Mouse (Mus musculus) liver (tissue): ENCODE measurements around the gene Epha4.

Experiments
- DNase-seq: peaks from one replicate; pipeline ENCODE4 v3.0.0-alpha.2; 2020; ENCODE audit warnings: mixed read lengths

Gene Epha4

DNA sequence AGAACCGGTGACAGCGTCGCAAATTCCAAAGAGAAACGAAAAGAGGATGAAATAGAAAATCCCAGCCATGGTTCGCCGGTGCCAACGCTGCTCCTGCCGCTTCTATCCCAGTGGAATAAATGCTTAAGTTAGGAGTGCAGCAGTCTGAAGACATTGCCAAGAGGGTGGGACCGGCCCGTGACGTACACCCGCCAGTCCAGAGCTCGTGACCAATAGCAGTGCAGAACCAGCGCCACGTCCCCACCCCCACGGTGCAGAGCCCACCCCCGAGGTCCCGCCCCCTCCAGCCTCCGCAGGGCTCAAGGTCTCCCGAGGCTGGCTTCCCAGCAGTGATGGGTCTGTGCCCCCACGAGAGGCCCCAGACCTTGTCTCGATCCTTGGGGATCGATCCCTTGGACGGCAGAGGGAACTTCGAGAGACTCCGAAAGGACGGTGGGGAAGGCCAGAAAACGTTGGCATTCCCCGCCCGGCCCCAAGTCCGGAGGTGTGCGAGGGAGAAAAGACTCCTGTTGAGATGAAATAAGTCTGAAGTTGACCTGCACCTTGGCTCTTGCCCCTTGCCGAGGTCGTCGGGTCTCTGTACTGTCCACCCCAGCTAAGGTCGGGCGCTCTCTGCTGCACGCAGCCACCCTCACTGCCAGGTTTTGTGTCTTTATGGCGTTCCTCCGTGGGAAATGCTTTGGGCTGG, at the start of gene Epha4:
Gene Epha4, minus strand, starts transcription at position 126 of the 688 bp plus-strand sequence.
- peak; percentile 84 for DNase-seq

GRCm38 (mm10) chr1:77556199-77556598, 41.3 kb upstream of the Epha4 start:
- no peak for DNase-seq

- no peak for DNase-seq
Observed at GRCm38 (mm10) chr1:77551927-77552326, 37.0 kb upstream of the Epha4 start.

DNA sequence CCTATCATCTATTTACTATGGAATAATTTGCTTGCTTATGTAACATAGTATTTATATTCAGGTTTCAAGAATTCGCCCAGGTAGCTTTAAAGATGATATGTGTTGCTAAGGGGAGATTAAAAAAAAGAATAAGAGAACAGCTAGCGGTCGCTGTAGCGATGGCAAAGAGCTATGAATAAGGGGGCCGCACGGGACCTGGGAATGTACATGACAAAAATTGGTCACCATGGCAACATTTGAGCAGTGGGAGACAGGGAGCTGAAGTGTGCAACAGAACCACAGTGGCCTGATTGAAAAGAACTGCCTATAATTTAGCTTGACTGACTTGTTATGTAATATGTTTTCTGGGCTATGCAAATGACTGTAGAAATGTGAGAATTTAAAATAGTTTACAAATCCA, 30.8 kb upstream of the Epha4 start:
- DNase-seq = no peak

GRCm38 (mm10) chr1:77545035-77545434, 30.1 kb upstream of the Epha4 start:
- DNase-seq = no peak

GRCm38 (mm10) chr1:77544279-77544678, 29.4 kb upstream of the Epha4 start:
- no peak for DNase-seq

DNA sequence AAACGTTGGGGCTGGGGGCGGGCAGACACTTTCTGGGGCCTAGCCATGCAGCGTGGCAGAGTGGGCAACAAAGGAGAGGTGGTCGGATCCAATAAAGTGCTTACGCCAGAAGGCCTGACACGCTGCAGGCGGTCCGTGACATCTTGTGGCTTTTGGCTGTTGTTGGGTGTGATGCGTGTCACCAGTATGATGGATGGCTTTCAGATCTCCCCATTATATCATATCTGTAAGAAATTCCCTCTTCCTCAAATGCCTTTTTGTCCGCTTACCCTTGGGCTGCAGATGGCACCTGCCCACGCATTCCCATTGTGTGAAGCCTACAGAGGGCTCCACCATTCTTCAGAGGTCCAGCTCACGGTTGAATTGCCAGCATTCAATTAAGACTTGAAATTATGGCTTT, 25.1 kb upstream of the Epha4 start:
- no peak for DNase-seq

- DNase-seq = no peak
Observed at GRCm38 (mm10) chr1:77538559-77538958, 23.7 kb upstream of the Epha4 start.

DNA sequence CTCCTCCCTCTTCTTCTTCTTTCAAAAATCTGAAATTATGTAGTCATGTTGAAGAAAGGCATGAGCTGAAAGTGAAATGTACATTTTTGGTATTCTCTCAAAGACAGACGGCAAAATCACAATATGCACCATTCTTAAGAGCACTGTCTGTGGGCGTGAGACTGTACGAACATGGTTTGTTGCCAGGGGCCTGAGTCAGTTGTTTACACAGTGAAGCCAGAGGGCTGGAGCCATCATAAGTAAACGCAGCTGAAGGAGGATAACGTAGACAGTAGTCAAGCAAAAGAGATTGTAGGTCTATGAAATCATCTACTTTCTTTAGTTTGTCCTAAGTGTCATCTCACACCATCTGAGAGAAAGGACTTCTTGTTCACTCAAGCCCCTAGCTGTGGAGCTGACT, 21.0 kb upstream of the Epha4 start:
- DNase-seq = no peak

GRCm38 (mm10) chr1:77532576-77533183, 17.8 kb upstream of the Epha4 start:
- DNase-seq = no peak

DNA sequence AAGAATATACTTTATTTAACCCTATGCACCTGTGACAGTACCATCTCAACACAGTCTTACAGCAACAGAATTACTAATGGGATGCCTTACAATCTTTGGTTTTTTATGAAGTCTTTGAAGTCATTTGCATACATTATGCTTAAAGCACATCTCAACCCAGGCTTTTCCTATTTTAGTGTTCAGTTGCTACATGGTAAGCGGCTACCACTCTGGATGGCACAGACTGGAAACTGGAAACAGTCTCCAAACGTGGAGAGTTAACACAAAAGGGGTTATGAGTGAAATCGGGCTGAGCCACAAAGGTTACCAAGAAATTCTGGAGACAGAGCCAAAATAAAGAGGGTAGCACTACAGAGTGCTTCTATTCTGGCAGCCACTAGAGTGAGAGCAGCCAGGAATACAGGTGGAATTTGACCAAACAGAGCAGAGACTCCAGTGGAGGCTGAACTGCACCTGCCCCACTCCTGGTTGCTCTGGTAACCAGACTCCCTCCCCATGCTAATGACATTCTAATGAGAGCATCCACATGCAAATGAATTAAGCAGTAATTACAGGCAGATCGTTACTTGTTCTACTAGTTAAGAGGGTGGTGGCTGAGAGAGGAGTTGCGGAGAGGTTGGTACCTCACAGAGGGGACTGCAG, 17.2 kb upstream of the Epha4 start:
- no peak for DNase-seq

DNA sequence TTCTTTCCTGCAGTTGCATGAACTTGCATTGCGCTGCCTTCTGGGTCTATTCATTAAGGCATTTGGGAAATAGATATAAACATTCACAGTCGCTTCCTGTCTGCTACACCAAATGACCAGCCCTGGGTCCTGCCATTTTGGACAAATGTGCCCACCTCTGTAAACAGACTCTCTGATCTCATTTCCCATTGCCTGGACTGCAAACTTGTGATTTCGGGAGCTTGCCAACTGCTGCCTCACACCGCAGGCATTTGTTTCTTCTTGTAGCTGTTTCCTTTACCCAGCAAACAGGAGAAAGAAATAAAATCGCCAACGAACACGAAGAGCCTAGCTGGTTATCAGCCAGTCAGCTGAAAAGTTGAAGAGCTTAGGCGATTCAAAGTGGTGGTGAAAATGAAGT, 10.2 kb upstream of the Epha4 start:
- DNase-seq = no peak

DNA sequence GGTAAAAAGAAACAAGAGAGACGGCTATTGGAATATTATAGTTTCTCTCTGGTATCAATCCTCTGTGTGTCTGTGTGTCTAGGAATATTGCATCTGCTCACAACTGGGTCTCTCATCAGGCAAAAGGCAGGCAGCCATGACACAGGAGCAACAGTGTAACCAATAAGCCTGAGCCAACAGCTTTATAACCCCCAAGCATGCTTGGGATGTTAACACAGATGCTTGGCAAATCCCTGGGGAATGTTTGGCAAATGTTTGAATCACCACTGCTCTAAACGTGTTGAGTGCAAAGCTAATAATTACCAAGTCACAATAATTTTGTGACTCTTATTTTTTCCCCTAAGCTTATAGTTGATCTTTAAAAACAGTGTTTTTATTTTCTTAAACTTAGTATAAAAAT, 8.5 kb upstream of the Epha4 start:
- no peak for DNase-seq

- DNase-seq = no peak
Observed at GRCm38 (mm10) chr1:77521640-77522539, 7.0 kb upstream of the Epha4 start.

GRCm38 (mm10) chr1:77518715-77519114, 3.8 kb upstream of the Epha4 start:
- DNase-seq = no peak

DNA sequence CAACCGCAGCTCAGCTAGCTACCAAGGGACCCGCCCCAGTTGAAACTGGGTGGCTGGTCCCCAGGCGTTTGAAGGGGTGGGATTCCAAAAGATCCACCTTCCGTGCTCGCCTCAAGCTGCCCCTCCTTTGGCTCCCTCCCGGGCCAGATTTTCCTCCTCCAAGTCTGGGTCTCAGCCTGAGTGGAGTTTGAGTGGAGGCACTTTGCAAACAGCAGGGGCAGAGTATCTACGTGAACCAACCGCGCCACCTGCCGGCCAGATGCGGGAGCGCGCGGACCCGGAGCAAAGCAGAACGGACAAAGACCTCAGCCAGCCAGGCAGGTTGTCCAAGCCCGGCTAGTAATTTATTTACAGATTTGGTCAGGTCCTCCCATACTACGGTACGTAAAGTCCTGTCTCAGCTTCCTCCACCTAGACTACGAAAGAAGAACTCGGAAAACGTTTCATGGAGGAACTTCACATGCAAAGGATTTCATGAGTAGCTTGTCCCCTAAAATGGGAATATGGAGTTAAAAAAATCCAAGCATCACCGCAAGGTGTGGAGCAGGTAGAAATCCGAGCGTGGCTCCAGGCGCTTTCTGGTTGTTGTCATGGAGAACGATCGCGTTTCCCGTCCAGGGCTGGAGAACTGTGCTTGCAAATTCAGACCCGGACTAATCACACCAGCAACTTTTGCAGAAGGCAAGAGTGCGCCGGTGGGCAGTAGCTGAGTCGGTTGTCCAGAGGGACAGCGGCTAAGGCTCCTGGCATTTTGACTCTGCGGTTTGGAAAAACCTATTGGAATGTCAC, 1.5 kb upstream of the Epha4 start:
- DNase-seq = peak; percentile 82

GRCm38 (mm10) chr1:77515651-77515981, 728 bp upstream of the Epha4 start:
- no peak for DNase-seq

- peak; percentile 26 for DNase-seq
Observed at GRCm38 (mm10) chr1:77514325-77514962, 444 bp downstream of the Epha4 start.

GRCm38 (mm10) chr1:77513959-77514324, 946 bp downstream of the Epha4 start:
- DNase-seq = no peak

DNA sequence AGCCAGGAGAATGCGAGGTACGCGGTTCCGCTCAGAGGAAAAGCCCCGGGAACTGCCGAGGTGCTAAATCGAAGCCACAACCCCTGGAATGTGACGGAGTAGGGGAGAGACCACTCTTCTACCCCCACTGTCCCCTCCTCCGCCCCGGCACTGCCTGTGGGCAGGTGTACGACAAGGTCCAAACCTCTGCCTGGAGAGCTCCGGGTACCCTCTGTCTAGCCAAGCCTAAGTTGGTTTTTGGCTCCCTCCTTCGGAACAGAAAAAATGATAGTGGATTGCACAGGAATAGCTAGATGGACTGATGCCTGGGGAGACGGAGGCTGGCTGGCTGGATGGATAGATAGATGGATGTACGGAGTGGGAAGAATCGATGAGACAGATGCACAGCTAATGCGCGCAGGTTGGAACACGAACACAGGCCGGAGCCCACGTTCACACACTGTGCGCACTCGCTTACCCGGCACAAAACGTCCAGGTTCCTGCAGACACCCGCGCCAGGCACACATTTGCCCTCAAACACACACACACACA, 1.4 kb downstream of the Epha4 start:
- peak; percentile 16 for DNase-seq

DNA sequence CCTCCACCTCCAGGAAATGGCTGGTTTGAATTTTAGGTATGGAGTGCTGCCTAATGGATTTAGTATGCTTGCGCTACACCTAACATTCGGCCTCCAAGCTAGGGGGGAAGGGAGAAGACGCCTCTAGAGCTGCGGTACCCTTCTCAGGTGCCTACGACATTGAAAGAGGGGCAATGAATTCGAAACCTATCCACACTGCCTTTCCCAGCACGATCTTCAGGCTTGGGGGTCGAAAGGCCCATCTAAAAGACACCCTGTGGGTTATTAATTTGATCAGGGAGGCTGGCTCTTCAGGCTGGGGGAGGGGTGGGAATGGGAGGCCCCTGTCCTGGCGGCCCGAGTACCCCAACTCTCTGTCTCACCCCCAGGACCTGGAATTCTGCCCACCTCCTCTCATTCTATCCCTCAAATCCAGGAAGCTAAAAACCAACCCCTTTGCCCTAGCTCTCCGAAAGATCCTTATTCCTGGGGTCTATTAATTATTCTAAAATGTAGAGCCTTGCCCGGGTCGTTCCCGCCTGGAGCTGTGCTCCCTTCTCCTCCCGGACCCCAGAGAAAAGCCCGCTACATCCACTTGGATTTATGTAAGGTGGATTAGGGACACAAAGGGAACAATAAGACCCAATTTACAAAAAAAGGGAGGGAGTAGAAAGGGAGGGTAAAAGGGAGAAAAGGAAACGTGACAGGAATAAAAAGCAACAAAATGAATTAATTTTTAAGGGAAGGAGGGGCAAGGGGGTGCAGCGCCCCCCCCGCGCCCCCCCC, 2.3 kb downstream of the Epha4 start:
- DNase-seq = no peak
